Mouse (Mus musculus) heart, adult 2 months (tissue): ENCODE results near the gene Tnni2.

Experiments
- CTCF ChIP-seq: fragments of 200-600 bp; IDR thresholded peaks from 2 replicates; pipeline ENCODE4 v1.8.1; 2022; ENCODE audit warnings: antibody characterized with exemption, mild to moderate bottlenecking, moderate library complexity
- EP300 ChIP-seq: fragments of 200-500 bp; IDR thresholded peaks from 2 replicates; pipeline ENCODE4 v1.6.1; 2011; ENCODE audit warnings: low read depth, low read length, control low read depth; ENCODE audit not compliant: insufficient read depth
- POLR2A ChIP-seq: fragments of 200-500 bp; IDR thresholded peaks from 2 replicates; pipeline ENCODE4 v1.6.1; 2011; ENCODE audit warnings: mild to moderate bottlenecking, low read depth, low read length, control low read depth; ENCODE audit not compliant: insufficient read depth

GRCm38 (mm10) chr7:142486751-142487162 lies 45.1 kb downstream of the Tnni2 start:
- TF ChIP-seq POLR2A (no peak), CTCF (no peak), EP300 (no peak)
